Mouse (Mus musculus) megakaryocyte, embryonic 14.5 days (primary cell): ENCODE results near the gene Atp8b5.

Experiments used
- FLI1 ChIP-seq: IDR thresholded peaks from 2 replicates; pipeline ENCODE4 v1.6.1; 2012; ENCODE audit warnings: low read length, inconsistent platforms, mixed read lengths
- GATA1 ChIP-seq: IDR thresholded peaks from 3 replicates; pipeline ENCODE4 v1.6.1; 2012; ENCODE audit warnings: mixed read lengths, low read length, inconsistent platforms, borderline replicate concordance

DNA sequence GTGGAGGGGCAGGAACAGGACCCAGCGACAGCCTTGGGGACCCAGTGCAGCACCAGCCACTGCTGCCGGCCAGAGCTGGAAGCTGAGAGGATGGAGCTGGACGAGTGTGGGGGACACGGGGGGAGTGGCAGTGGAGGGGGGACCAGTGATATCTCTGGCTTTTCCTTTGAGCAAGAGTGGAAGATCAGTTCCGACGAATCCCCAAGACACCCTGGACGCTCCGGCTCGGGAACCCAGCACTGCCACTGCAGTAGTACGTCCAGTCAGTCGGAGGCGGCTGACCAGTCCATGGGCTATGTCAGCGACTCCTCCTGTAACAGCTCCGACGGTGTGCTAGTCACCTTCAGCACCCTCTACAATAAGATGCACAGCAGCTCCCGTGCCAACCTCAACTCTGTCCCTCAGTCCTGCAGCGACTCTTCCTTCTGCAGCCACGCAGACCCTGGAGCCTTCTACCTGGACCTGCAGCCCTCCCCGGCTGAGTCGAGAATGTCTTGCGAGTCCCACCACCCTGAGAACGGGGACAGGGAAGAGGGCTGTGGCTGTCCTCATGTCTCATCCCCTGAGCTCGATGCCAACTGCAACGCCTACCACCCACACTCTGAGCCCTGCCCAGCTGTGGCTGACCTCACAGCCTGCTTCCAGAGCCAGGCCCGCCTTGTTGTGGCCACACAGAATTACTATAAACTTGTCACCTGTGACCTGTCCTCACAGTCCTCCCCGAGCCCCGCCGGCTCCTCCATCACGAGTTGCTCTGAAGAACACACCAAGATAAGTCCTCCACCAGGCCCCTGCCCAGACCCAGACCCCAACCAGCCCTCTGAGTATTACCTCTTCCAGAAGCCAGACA is 148.5 kb downstream of the Atp8b5 start:
- TF ChIP-seq GATA1, result no peak
- no peak for TF ChIP-seq FLI1
